Mouse (Mus musculus) embryonic facial prominence, embryonic 14.5 days (tissue): Measurements from ENCODE around the gene Rabgap1l. TPM values are rescaled to one million over a fixed set of nuclear protein-coding genes. Genes with fewer than 3 reads are reported as not detected.

Experiments
- ATAC-seq: fragments of 200-750 bp; cut with Nextera tagmentation; 2 replicates; pipeline ENCODE4 v1.8.0; 2017; ENCODE audit warnings: low read depth, moderate number of reproducible peaks, moderate TSS enrichment
- DNase-seq: peaks from one replicate; pipeline ENCODE4 v3.0.0-alpha.2; 2015; ENCODE audit warnings: low spot score
- H3K27ac ChIP-seq: fragments of 300-500 bp; sonication (generic); replicated peaks from 2 replicates; pipeline ENCODE4 v1.5.1; 2014; ENCODE audit warnings: low read depth, mild to moderate bottlenecking, low read length, moderate library complexity
- H3K27me3 ChIP-seq: fragments of 300-500 bp; sonication (generic); replicated peaks from 2 replicates; pipeline ENCODE4 v1.6.1; 2014; ENCODE audit warnings: low read length; ENCODE audit not compliant: control insufficient read depth, insufficient read depth
- H3K36me3 ChIP-seq: fragments of 300-500 bp; sonication (generic); 2 replicates; pipeline ENCODE4 v1.6.1; 2014; ENCODE audit warnings: low read length, mixed read lengths; ENCODE audit not compliant: control insufficient read depth, insufficient read depth
- H3K4me1 ChIP-seq: fragments of 300-500 bp; sonication (generic); 2 replicates; pipeline ENCODE4 v1.6.1; 2014; ENCODE audit warnings: antibody characterized with exemption, low read length; ENCODE audit not compliant: control insufficient read depth, insufficient read depth
- H3K4me2 ChIP-seq: fragments of 300-500 bp; sonication (generic); 2 replicates; pipeline ENCODE4 v1.6.1; 2014; ENCODE audit warnings: low read depth, mild to moderate bottlenecking, low read length, moderate library complexity, mixed read lengths
- H3K4me3 ChIP-seq: fragments of 300-500 bp; sonication (generic); 2 replicates; pipeline ENCODE4 v1.5.1; 2014; ENCODE audit warnings: low read depth, mild to moderate bottlenecking, low read length
- H3K9ac ChIP-seq: fragments of 300-500 bp; sonication (generic); 2 replicates; pipeline ENCODE4 v1.6.1; 2014; ENCODE audit warnings: low read depth, mild to moderate bottlenecking, low read length, moderate library complexity, mixed read lengths
- H3K9me3 ChIP-seq: fragments of 300-500 bp; sonication (generic); 2 replicates; pipeline ENCODE4 v1.6.1; 2016; ENCODE audit warnings: low read length; ENCODE audit not compliant: control insufficient read depth
- WGBS: fragments of 180-500 bp; shearing (Covaris S2); extraction: QIAGEN DNeasy Blood & Tissue Kit; methylation state at CpG from one replicate; pipeline ENCODE4 v1.1.7; 2014; 5-methylcytosine and 5-hydroxymethylcytosine counted together
- polyA plus RNA-seq: library from polyadenylated mRNA; unstranded; fragments of >200 nt; fragmentation: Nextera tagmentation; extraction: Ambion mirVana; gene quantifications from 2 replicates; pipeline ENCODE4 v1.2.1, GENCODE M21; 2014

Gene Rabgap1l
- polyA plus RNA-seq, 1 experiment from 2014 or later, result 16.3 TPM

GRCm38 (mm10) chr1:160371696-160372095 lies 421.3 kb downstream of the Rabgap1l start:
- Histone ChIP-seq H3K27ac (no peak overlapping the region), H3K4me2 (no peak overlapping the region), H3K27me3 (no peaks in the 10 kb centered on the region), H3K4me1 (0 out of 2 replicates have a peak, but pooled peaks cover 4% of the 10 kb centered on the region), H3K9me3 (no peaks in the 10 kb centered on the region), H3K36me3 (no peaks in the 10 kb centered on the region), H3K4me3 (no peak overlapping the region), H3K9ac (no peak overlapping the region)
- DNase-seq (no peak), ATAC-seq (no peak)

GRCm38 (mm10) chr1:160370552-160370951 lies 422.5 kb downstream of the Rabgap1l start:
- no peak overlapping the region for H3K4me3 ChIP-seq
- H3K4me1 ChIP-seq, result 0 out of 2 replicates have a peak, but pooled peaks cover 4% of the 10 kb centered on the region
- 0 out of 2 replicates have a peak, but pooled peaks have one; percentile 22 for ATAC-seq
- no peak overlapping the region for H3K9ac ChIP-seq
- H3K4me2 ChIP-seq, result no peak overlapping the region
- no peaks in the 10 kb centered on the region for H3K36me3 ChIP-seq
- no peaks in the 10 kb centered on the region for H3K9me3 ChIP-seq
- H3K27ac ChIP-seq, result no peak overlapping the region
- 50% methylated on average over 1 of the region's 1 CpGs for WGBS
- H3K27me3 ChIP-seq, result no peaks in the 10 kb centered on the region
- DNase-seq, result peak; percentile 45

GRCm38 (mm10) chr1:160366615-160367014 lies 426.4 kb downstream of the Rabgap1l start:
- no peaks in the 10 kb centered on the region for H3K27me3 ChIP-seq
- no peak overlapping the region for H3K27ac ChIP-seq
- DNase-seq (peak; percentile 17), ATAC-seq (no peak)
- H3K9me3 ChIP-seq, result no peaks in the 10 kb centered on the region
- 67% methylated on average over 3 of the region's 3 CpGs for WGBS
- no peak overlapping the region for H3K4me3 ChIP-seq
- no peak overlapping the region for H3K9ac ChIP-seq
- no peaks in the 10 kb centered on the region for H3K36me3 ChIP-seq
- no peak overlapping the region for H3K4me2 ChIP-seq
- 0 out of 2 replicates have a peak, but pooled peaks cover 4% of the 10 kb centered on the region for H3K4me1 ChIP-seq

- H3K9ac ChIP-seq, result no peak overlapping the region
- no peaks in the 10 kb centered on the region for H3K36me3 ChIP-seq
- no peak overlapping the region for H3K4me2 ChIP-seq
- ATAC-seq (no peak), DNase-seq (no peak)
- H3K27me3 ChIP-seq, result no peaks in the 10 kb centered on the region
- no peaks in the 10 kb centered on the region for H3K9me3 ChIP-seq
- no peak overlapping the region for H3K4me3 ChIP-seq
- H3K27ac ChIP-seq, result no peak overlapping the region
- H3K4me1 ChIP-seq, result no peaks in the 10 kb centered on the region
Measured at GRCm38 (mm10) chr1:160357268-160357667, 435.7 kb downstream of the Rabgap1l start.

GRCm38 (mm10) chr1:160353732-160354455 lies 439.1 kb downstream of the Rabgap1l start:
- Histone ChIP-seq H3K9ac (no peak overlapping the region), H3K9me3 (no peaks in the 10 kb centered on the region), H3K4me2 (no peak overlapping the region), H3K36me3 (no peaks in the 10 kb centered on the region), H3K27ac (no peak overlapping the region), H3K27me3 (no peaks in the 10 kb centered on the region), H3K4me3 (no peak overlapping the region), H3K4me1 (peaks cover 5% of the 10 kb centered on the region)
- WGBS, result 74% methylated on average over 6 of the region's 6 CpGs
- ATAC-seq (no peak), DNase-seq (no peak)

GRCm38 (mm10) chr1:160352309-160352708 lies 440.7 kb downstream of the Rabgap1l start:
- Histone ChIP-seq H3K9ac (no peak overlapping the region), H3K4me3 (peak overlapping the region; percentile 42), H3K4me2 (peak overlapping the region; percentile 74), H3K27ac (no peak overlapping the region), H3K4me1 (peaks cover 5% of the 10 kb centered on the region), H3K27me3 (no peaks in the 10 kb centered on the region), H3K36me3 (no peaks in the 10 kb centered on the region), H3K9me3 (no peaks in the 10 kb centered on the region)
- WGBS, result 35% methylated on average over 4 of the region's 4 CpGs
- ATAC-seq (peak; percentile 23; the same call in 1 of the 2 replicates), DNase-seq (no peak)

- Histone ChIP-seq H3K27me3 (no peaks in the 10 kb centered on the region), H3K9me3 (no peaks in the 10 kb centered on the region), H3K4me1 (peaks cover 5% of the 10 kb centered on the region), H3K9ac (peak overlapping the region; percentile 66), H3K4me3 (peak overlapping the region; percentile 42), H3K36me3 (no peaks in the 10 kb centered on the region), H3K27ac (no peak overlapping the region), H3K4me2 (peak overlapping the region; percentile 74)
- WGBS, result under 1% methylated on average over 10 of the region's 10 CpGs
- peak; percentile 93 for ATAC-seq
- peak; percentile 88 for DNase-seq
Measured at GRCm38 (mm10) chr1:160351880-160352234, 441.2 kb downstream of the Rabgap1l start.

- H3K4me1 ChIP-seq, result peaks cover 5% of the 10 kb centered on the region
- no peak for DNase-seq
- peak overlapping the region; percentile 74 for H3K4me2 ChIP-seq
- peak; percentile 24 for ATAC-seq
- H3K4me3 ChIP-seq, result peak overlapping the region; percentile 42
- H3K9ac ChIP-seq, result peak overlapping the region; percentile 66
- 19% methylated on average over 13 of the region's 13 CpGs for WGBS
- H3K27me3 ChIP-seq, result no peaks in the 10 kb centered on the region
- no peaks in the 10 kb centered on the region for H3K9me3 ChIP-seq
- no peak overlapping the region for H3K27ac ChIP-seq
- H3K36me3 ChIP-seq, result no peaks in the 10 kb centered on the region
Measured at GRCm38 (mm10) chr1:160351146-160351879, 441.7 kb downstream of the Rabgap1l start.
